Mouse (Mus musculus) cerebellum, postnatal 14 days (tissue): ENCODE data around the gene Sar1a.

Source experiments
- DNase-seq, 2 experiments: peaks; one replicate each; pipeline ENCODE4 v3.0.0; 2021; ENCODE audit warnings: mixed read lengths in 2 of 2

Sar1a gene

DNA sequence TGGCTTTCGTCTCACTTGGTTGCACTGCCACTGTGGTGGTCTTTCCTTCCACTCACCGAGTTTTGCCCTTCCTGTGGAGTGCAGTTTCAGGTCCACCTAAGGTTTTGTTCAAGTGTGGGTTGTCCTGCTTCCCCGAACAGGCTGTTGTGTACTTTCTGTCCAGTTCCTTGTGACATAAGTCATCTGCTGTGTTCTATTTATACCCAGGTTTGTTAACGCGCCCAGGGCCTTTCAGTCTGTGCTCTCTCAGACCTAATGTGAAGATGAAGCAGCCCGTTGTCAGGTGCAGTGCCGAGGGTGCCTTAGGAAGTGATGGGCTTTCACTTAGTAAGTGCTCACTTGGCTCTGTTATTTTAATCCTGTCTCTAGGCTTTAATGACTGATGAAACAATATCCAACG lies 9.3 kb downstream of the Sar1a start:
- DNase-seq: no peak

DNA sequence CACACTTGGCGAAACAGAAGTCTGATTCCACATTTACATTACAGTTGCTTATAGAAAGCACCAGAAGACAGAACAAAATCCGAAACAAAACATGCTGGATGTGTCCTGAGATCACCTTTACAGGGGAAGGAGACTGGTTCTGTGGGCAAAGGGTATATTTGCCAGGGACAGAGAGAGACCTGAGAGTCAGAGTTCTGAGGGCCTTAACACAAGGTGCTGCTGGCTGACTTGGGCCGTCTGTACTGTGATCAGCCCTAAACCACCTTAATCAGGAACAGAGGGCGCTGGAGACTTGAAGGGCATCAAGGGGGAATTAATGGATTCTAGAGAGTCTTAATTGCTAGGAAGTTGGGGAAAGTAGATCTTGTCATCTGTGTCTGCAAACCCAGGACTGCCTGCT lies 13.5 kb downstream of the Sar1a start:
- no peak for DNase-seq

DNA sequence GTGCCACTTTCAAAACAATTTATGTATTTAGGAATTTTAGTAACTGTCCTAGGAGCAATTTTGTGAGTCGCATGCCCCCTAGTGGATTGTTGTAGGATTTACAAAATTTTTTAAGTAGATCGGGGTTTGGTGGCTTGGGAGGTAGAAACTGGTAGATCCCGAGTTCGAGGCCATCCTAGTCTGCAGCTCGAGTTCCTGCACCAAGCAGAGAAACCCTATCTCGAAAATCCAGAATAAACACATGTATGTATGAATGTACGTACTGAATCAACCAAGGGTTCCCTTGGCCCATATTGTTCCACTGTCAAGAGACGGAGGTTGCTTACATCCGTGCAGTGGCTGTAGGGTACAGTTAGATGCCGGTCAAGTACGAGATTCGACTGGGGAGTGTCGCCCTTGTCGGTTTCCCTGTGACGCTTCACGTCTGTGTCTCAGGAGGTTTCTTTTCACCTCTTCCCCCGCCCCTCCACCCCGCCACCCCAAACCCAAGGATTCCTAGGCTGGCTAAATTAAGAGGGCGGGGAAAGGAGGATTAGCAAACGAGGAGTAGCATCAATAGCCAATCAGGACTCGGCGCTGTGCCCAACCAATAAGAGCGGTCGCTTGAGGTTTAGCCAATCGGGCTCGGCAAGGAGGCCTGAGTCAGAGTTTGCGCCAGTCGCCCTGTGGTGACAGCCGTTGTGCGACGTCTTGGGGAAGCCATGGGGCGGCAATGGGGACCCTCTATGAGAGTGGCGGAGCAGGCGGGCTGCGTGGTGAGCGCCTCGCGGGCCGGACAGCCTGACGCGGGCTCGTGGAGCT lies 15.0 kb downstream of the Sar1a start, which contains the start of gene Tysnd1:
Gene Tysnd1 (plus strand): TSS at position 645 of the 801 bp plus-strand sequence.
- DNase-seq: peak; percentile 99 to 100

GRCm38 (mm10) chr10:61695703-61696559 lies 15.8 kb downstream of the Sar1a start:
- peak in 1 of 2 experiments; percentile 22 for DNase-seq

- peak in 1 of 2 experiments; percentile 43 for DNase-seq
Measured at GRCm38 (mm10) chr10:61696560-61696823, 16.4 kb downstream of the Sar1a start.

DNA sequence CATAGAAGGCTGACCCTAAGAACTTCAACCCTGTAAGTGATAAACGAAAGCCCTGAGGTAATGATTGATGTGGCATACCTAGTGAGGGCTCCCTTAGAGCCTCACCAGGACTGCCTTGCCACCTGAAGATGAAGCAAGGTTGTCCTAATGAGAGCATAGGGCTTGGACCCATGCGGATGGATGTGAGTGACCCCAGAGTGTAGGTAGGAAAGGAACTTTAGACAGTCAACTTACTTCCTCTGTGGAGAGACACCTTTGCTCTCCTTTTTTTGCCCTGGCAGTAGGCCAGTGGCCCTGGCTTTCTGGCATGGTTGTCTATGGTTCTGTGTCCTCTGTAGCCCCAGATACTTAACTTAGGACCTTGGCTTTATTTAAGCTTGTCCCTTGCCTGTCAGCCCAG lies 16.9 kb downstream of the Sar1a start:
- peak; percentile 27 to 37 for DNase-seq

- DNase-seq: no peak
Measured at GRCm38 (mm10) chr10:61704663-61705062, 24.6 kb downstream of the Sar1a start.

DNA sequence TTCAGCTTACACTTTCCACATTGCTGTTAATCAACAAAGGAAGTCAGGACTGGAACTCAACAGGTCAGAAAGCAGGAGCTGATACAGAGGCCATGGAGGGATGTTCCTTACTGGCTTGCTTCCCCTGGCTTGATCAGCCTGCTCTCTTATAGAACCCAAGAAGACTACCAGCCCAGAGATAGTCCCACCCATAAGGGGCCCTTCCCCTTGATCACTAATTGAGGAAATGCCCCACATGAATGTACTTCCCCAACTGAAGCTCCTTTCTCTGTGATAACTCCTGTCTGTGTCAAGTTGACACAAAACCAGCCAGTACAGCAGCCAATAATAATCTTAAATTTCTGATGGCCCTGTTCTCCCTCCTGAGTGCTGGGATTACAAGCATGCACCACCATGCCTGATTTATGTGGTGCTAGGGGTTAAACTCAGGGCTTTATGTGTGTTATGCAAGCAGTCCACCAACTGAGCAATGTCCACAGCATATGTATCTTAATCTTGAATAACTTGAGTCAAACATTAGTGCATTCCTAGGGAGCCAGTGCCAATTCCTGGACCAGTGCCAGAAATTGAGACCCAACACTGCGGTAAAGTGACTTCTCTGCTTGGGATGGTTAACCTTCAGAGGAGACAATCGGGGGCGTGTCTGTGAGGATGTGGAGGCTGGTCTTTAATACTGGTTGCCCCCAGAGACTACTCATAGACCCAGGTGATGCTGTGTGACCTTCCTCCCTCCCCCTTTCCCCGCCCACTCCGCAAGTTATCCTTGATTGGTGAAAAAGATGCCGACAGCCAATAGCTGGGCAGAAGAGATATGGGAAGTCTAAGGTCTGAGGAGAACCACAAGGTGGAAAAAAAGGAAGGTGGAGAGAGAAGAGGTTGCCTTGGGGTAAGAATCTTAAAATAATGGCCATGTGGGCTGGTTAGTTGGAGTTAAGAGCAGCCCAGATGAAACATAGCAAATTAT lies 26.6 kb downstream of the Sar1a start:
- DNase-seq: no peak

DNA sequence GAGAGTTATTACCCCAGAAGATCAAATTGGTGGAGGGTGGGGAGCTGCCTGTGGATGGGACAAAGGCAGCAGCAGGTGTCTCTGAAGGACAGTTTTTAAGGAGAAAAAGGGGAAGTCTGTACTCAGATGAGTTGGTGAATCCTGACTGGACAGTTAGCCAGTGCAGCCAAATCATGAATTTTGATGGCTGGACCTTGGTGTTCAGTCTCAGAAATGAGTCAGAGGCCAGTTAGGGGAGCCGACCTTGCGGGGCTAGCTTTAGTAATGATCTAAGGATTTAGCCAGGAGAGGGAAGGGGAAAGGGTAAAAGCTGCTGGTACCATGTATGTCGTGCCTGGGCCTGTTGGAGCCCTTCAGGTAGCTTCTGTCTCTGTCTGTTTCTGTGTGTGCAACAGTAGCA lies 33.5 kb downstream of the Sar1a start:
- DNase-seq: no peak

- no peak for DNase-seq
Measured at GRCm38 (mm10) chr10:61714146-61714545, 34.0 kb downstream of the Sar1a start.

GRCm38 (mm10) chr10:61714771-61715461 lies 34.8 kb downstream of the Sar1a start, which contains the start of gene Aifm2:
TSS of gene Aifm2 (plus strand) at chr10:61715263.
- peak; percentile 34 to 44 for DNase-seq

DNA sequence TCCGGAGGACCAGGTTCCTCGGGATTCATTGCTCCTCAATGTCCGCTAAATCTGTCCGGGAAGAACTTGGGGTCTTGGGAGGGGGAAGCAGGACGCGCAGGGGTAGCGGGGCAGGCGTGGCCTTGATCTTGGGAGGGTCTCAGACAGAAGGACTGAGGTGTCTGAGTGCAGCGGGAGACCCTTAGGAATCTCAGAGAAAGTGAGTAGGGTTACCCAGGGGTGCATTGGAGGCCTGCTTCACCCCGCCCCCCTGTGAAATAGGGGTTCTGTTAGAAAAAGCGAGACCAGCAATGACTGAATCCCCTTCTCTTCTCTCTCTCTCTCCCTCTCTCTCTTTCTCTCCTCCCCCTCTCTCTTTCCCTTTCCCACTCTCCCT lies 35.4 kb downstream of the Sar1a start:
- DNase-seq: no peak

DNA sequence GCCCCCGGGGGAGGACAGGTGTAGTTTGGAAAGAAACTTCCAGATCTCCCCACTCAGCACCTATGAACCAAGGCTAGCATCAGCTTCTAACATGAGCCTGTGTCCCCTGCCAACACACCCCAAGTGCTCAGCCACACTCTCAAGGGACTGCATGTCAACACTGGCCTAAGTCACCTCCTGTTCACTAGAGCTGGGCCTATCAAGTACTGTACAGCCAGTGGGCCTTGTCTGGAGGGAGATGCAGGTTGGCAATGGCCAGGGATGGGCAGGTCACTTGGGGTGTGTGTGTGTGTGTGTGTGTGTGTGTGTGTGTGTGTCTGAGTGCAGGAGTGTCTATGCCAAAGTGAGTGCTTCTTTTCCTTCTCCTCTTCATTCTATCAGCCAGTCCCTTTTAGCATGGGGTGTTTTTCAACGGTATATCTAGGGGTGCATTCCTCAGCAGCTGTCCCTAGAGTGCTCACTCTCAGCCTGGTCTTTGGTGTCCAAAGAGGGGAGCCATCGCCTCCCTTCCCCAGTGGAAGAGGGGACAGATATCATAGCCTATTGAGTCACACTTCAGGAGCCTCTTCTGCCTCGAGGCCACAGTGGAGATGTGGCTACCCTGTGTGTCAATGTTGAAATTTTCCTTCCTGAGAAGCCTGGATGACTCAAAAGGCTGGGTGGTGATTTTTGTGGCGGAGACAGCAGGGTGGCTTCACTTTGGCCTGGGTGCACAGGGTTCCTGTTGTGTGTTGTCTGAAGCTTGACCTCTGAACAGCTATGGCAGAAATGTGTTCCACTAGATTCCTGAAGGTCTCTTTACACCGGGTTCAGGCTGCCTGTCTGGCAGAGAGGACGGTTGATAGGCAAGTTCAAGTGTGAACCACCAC lies 36.1 kb downstream of the Sar1a start:
- DNase-seq: no peak

GRCm38 (mm10) chr10:61717406-61718296 lies 37.6 kb downstream of the Sar1a start:
- no peak for DNase-seq

GRCm38 (mm10) chr10:61720331-61720730 lies 40.2 kb downstream of the Sar1a start:
- DNase-seq: no peak

DNA sequence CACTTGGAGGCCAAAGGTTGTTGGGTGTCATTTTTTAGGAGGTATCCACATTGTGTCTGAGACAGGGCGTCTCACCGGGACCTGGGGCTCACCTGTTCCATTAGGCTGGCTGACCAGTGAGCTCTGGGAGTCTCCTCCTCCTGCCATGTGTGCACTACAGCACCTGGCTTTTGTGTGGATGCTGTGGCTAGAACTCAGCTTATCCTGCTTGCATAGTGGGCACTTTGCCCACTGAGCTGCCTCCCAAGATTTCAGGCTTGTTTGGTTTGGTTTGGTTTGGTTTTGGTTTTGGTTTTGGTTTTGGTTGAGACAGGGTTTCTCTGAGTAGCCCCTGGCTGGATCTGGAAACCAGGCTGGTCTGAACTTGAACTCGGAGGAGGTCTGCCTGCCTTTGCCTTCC lies 42.1 kb downstream of the Sar1a start:
- no peak for DNase-seq

- no peak for DNase-seq
Measured at GRCm38 (mm10) chr10:61723271-61723670, 43.2 kb downstream of the Sar1a start.

DNA sequence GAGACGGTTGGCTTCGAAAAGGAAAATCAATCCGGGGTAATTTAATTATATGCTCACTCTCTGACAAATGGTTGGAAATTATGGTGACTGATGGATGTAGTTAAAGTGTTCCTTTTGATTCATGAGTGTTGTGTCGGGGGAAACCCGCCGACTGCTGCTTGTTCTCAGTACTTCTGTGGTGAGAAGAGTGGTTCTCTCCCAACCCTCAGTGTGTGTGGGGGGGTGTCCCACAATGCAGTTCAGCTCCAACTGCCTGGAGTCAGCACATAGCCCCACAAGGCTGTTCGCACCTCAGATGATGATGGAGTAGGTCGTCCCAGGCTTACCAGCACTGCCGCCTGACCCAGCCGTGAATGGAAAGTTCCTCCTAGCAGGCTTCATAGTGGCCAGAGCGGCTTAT lies 49.1 kb downstream of the Sar1a start:
- no peak for DNase-seq

- no peak for DNase-seq
Measured at GRCm38 (mm10) chr10:61730171-61730570, 50.1 kb downstream of the Sar1a start.

GRCm38 (mm10) chr10:61734377-61734776 lies 54.3 kb downstream of the Sar1a start:
- DNase-seq: peak; percentile 19 to 44
